Mouse (Mus musculus): ENCODE measurements around the gene Cnnm4. TPM values are rescaled to one million over a fixed set of nuclear protein-coding genes. Genes with fewer than 3 reads are reported as not detected.
A peak's percentile ranks its signal among the peaks of the same experiment; 100 is the strongest.

The Cnnm4 gene
- polyA plus RNA-seq, 1 experiment from 2014 or later = 2.2 TPM

DNA sequence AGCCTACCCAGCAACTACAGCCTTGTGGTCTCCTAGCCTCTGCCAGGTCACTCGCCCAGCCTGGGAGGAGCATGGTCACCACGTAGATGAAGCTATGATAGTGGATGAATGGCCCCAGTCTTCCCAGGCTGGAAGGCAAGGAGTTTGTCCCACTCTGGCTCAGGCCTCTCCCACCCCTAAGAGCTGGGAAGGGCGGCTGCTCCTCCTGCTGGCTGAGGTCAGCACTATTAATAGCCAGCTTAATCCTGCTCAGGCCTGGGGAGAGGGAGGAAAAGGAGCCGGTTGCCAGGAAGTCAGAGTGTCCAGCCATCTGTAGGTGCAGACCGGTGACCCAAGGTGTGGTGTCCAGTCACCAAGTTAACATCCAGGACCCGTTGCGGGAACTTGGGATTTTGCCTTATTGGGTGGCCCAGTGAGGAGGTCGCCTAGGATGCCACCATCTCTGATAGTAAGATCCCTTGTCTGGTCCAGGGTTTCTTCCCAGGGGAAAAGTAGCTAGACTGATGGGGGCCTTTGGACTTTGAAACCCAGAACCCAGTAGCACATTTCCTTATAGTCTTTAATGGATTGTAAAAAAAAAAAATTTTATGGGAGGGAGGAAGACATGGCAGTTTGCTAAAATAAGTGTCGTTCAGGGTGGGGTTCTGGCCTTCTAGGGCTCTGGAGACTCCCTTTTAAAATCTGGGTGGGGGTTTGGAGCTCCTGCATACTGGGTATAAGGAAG is 21.2 kb downstream of the Cnnm4 start:
- H3K36me3 ChIP-seq (replicated peaks; ENCODE audit: insufficient read depth, low read length) = no peaks in the 10 kb centered on the region
- DNase-seq = no peak
- WGBS (ENCODE audit: insufficient replicate concordance) = 55% methylated on average over 9 of the region's 9 CpGs
- H3K4me3 ChIP-seq (ENCODE audit: low read depth, low read length) = no peak overlapping the region
- H3K4me2 ChIP-seq (ENCODE audit: low read depth, low read length) = no peak overlapping the region
- ATAC-seq = no peak
- no peak overlapping the region for H3K9ac ChIP-seq (replicated peaks)
- TF ChIP-seq CTCF (IDR thresholded peaks at IDR 0.05; ENCODE audit: low read depth) (peak; percentile 52), EP300 (IDR thresholded peaks at IDR 0.05; ENCODE audit: low read depth) (no peak)
- H3K9me3 ChIP-seq (ENCODE audit: low read length) = no peaks in the 10 kb centered on the region
- no peaks in the 10 kb centered on the region for H3K27me3 ChIP-seq (ENCODE audit: insufficient read depth, low read length)
- H3K4me1 ChIP-seq (ENCODE audit: insufficient read depth) = no peaks in the 10 kb centered on the region
- H3K27ac ChIP-seq (ENCODE audit: low read depth) = no peak overlapping the region

- H3K4me1 ChIP-seq (ENCODE audit: insufficient read depth) = no peaks in the 10 kb centered on the region
- no peak overlapping the region for H3K4me2 ChIP-seq (ENCODE audit: low read depth, low read length)
- no peak overlapping the region for H3K27ac ChIP-seq (ENCODE audit: low read depth)
- WGBS (ENCODE audit: insufficient replicate concordance) = 76% methylated on average over 6 of the region's 6 CpGs
- no peaks in the 10 kb centered on the region for H3K27me3 ChIP-seq (ENCODE audit: insufficient read depth, low read length)
- TF ChIP-seq CTCF (IDR thresholded peaks at IDR 0.05; ENCODE audit: low read depth) = no peak
- no peak for TF ChIP-seq EP300 (IDR thresholded peaks at IDR 0.05; ENCODE audit: low read depth)
- no peaks in the 10 kb centered on the region for H3K36me3 ChIP-seq (replicated peaks; ENCODE audit: insufficient read depth, low read length)
- no peak overlapping the region for H3K4me3 ChIP-seq (ENCODE audit: low read depth, low read length)
- H3K9ac ChIP-seq (replicated peaks) = no peak overlapping the region
- DNase-seq = no peak
- ATAC-seq = no peak
- no peaks in the 10 kb centered on the region for H3K9me3 ChIP-seq (ENCODE audit: low read length)
Measured at GRCm38 (mm10) chr1:36493299-36493698, 21.9 kb downstream of the Cnnm4 start.

DNA sequence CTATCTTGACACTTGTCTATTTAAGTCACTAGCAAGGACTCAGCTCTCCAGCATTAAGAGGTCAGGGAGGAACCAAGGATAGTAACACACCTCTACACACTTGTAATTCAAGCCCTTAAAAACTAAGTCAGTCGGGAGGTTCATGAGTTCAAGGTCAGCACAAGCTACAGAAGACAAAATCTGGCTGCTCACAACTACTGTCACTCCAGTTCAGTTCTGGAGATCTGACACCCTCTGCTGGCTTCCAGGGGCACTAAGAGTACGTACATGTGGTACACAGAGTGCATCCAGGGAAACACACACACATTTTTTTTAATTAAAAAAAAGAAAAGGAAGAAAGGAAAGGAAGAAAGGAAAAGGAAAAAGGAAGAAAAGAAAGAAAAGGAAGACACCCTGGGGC is 25.3 kb downstream of the Cnnm4 start:
- DNase-seq = no peak
- no peak overlapping the region for H3K4me3 ChIP-seq (ENCODE audit: low read depth, low read length)
- WGBS (ENCODE audit: insufficient replicate concordance) = 54% methylated on average over 2 of the region's 2 CpGs
- H3K27me3 ChIP-seq (ENCODE audit: insufficient read depth, low read length) = no peaks in the 10 kb centered on the region
- no peaks in the 10 kb centered on the region for H3K4me1 ChIP-seq (ENCODE audit: insufficient read depth)
- no peak overlapping the region for H3K27ac ChIP-seq (ENCODE audit: low read depth)
- no peak for ATAC-seq
- no peak overlapping the region for H3K9ac ChIP-seq (replicated peaks)
- no peaks in the 10 kb centered on the region for H3K9me3 ChIP-seq (ENCODE audit: low read length)
- H3K4me2 ChIP-seq (ENCODE audit: low read depth, low read length) = no peak overlapping the region
- H3K36me3 ChIP-seq (replicated peaks; ENCODE audit: insufficient read depth, low read length) = 0 out of 2 replicates have a peak, but pooled peaks cover 8% of the 10 kb centered on the region
- TF ChIP-seq EP300 (IDR thresholded peaks at IDR 0.05; ENCODE audit: low read depth) = no peak
- TF ChIP-seq CTCF (IDR thresholded peaks at IDR 0.05; ENCODE audit: low read depth) = peak; percentile 44; the same call in 1 of the 2 replicates

GRCm38 (mm10) chr1:36497312-36497711 is 25.9 kb downstream of the Cnnm4 start:
- Histone ChIP-seq H3K9me3 (ENCODE audit: low read length) (no peaks in the 10 kb centered on the region), H3K36me3 (replicated peaks; ENCODE audit: insufficient read depth, low read length) (0 out of 2 replicates have a peak, but pooled peaks cover 8% of the 10 kb centered on the region), H3K4me2 (ENCODE audit: low read depth, low read length) (no peak overlapping the region), H3K4me3 (ENCODE audit: low read depth, low read length) (no peak overlapping the region), H3K27ac (ENCODE audit: low read depth) (no peak overlapping the region), H3K27me3 (ENCODE audit: insufficient read depth, low read length) (no peaks in the 10 kb centered on the region), H3K4me1 (ENCODE audit: insufficient read depth) (no peaks in the 10 kb centered on the region), H3K9ac (replicated peaks) (no peak overlapping the region)
- no peak for DNase-seq
- 69% methylated on average over 2 of the region's 2 CpGs for WGBS (ENCODE audit: insufficient replicate concordance)
- TF ChIP-seq CTCF (IDR thresholded peaks at IDR 0.05; ENCODE audit: low read depth) (no peak), EP300 (IDR thresholded peaks at IDR 0.05; ENCODE audit: low read depth) (no peak)
- no peak for ATAC-seq

- peak; percentile 96 for TF ChIP-seq CTCF (IDR thresholded peaks at IDR 0.05; ENCODE audit: low read depth)
- TF ChIP-seq EP300 (IDR thresholded peaks at IDR 0.05; ENCODE audit: low read depth) = no peak
- H3K4me2 ChIP-seq (ENCODE audit: low read depth, low read length) = no peak overlapping the region
- no peaks in the 10 kb centered on the region for H3K9me3 ChIP-seq (ENCODE audit: low read length)
- H3K4me1 ChIP-seq (ENCODE audit: insufficient read depth) = no peaks in the 10 kb centered on the region
- H3K4me3 ChIP-seq (ENCODE audit: low read depth, low read length) = no peak overlapping the region
- H3K27me3 ChIP-seq (ENCODE audit: insufficient read depth, low read length) = no peaks in the 10 kb centered on the region
- peak; percentile 84 for DNase-seq
- H3K27ac ChIP-seq (ENCODE audit: low read depth) = no peak overlapping the region
- peaks cover 9% of the 10 kb centered on the region; the same call in 1 of the 2 replicates for H3K36me3 ChIP-seq (replicated peaks; ENCODE audit: insufficient read depth, low read length)
- peak; percentile 67; the same call in 1 of the 2 replicates for ATAC-seq
- H3K9ac ChIP-seq (replicated peaks) = no peak overlapping the region
- 4% methylated on average over 3 of the region's 3 CpGs for WGBS (ENCODE audit: insufficient replicate concordance)
Measured at GRCm38 (mm10) chr1:36501261-36501660, 29.8 kb downstream of the Cnnm4 start.

DNA sequence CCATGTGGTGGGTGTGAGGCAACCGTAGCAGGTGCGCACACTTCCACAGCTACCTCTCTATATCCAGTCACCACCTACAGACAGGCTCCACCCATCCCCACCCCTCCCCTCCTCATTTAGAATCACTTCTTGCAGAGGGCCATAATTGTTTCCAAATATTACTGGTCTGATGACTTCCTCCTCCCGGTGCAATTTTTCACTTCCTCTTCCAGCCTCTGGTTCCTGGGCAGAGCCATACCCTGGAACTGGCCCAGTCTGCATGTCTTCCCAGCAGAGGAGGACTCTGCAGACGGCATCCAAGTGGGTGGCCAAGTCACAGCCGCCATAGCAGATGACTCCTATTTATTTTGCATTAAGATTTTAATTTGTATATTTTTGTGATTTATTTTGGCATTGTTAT is 36.8 kb downstream of the Cnnm4 start:
- no peak for DNase-seq
- no peak overlapping the region for H3K4me2 ChIP-seq (ENCODE audit: low read depth, low read length)
- WGBS (ENCODE audit: insufficient replicate concordance) = 65% methylated on average over 5 of the region's 5 CpGs

More for the DNA sequence above, 36.8 kb downstream of the Cnnm4 start:
- Histone ChIP-seq H3K36me3 (replicated peaks; ENCODE audit: insufficient read depth, low read length) (peaks cover 2% of the 10 kb centered on the region; the same call in 1 of the 2 replicates), H3K4me1 (ENCODE audit: insufficient read depth) (peaks cover 4% of the 10 kb centered on the region), H3K9me3 (ENCODE audit: low read length) (no peaks in the 10 kb centered on the region), H3K4me3 (ENCODE audit: low read depth, low read length) (no peak overlapping the region), H3K27ac (ENCODE audit: low read depth) (0 out of 2 replicates have a peak overlapping the region, but pooled peaks have one; percentile 11), H3K9ac (replicated peaks) (no peak overlapping the region), H3K27me3 (ENCODE audit: insufficient read depth, low read length) (no peaks in the 10 kb centered on the region)
- no peak for ATAC-seq
- no peak for TF ChIP-seq CTCF (IDR thresholded peaks at IDR 0.05; ENCODE audit: low read depth)
